Mouse (Mus musculus) embryonic facial prominence, embryonic 10.5 days (tissue): ENCODE measurements around the gene Letmd1. TPM values are rescaled to one million over a fixed set of nuclear protein-coding genes. Genes with fewer than 3 reads are reported as not detected.

Experiments
- DNase-seq: peaks from one replicate; pipeline ENCODE4 v3.0.0-alpha.2; 2017; ENCODE audit warnings: low spot score
- H3K27ac ChIP-seq: fragments of 300-500 bp; sonication (generic); replicated peaks from 2 replicates; pipeline ENCODE4 v1.5.1; 2016; ENCODE audit warnings: mild to moderate bottlenecking
- H3K27me3 ChIP-seq: fragments of 300-500 bp; sonication (generic); replicated peaks from 2 replicates; pipeline ENCODE4 v1.6.1; 2016; ENCODE audit warnings: low read depth, mild to moderate bottlenecking; ENCODE audit not compliant: poor library complexity, severe bottlenecking
- H3K36me3 ChIP-seq: fragments of 300-500 bp; sonication (generic); replicated peaks from 2 replicates; pipeline ENCODE4 v1.6.1; 2016; ENCODE audit warnings: mild to moderate bottlenecking, moderate library complexity
- H3K4me1 ChIP-seq: fragments of 300-500 bp; sonication (generic); 2 replicates; pipeline ENCODE4 v1.6.1; 2016
- H3K4me3 ChIP-seq: fragments of 300-500 bp; sonication (generic); 2 replicates; pipeline ENCODE4 v1.5.1; 2016; ENCODE audit warnings: mild to moderate bottlenecking, moderate library complexity
- H3K9me3 ChIP-seq: fragments of 300-500 bp; sonication (generic); 2 replicates; pipeline ENCODE4 v1.6.1; 2016; ENCODE audit warnings: mild to moderate bottlenecking
- WGBS: fragments of 180-500 bp; shearing (Covaris S2); methylation state at CpG from one replicate; pipeline ENCODE4 v1.1.7; 2016; 5-methylcytosine and 5-hydroxymethylcytosine counted together
- polyA plus RNA-seq: library from polyadenylated mRNA; unstranded; fragments of >200 nt; fragmentation: Nextera tagmentation; extraction: Ambion mirVana; gene quantifications from 2 replicates; pipeline ENCODE4 v1.2.1, GENCODE M21; 2016

The Letmd1 gene
- polyA plus RNA-seq, 1 experiment from 2014 or later: 38.6 TPM

DNA sequence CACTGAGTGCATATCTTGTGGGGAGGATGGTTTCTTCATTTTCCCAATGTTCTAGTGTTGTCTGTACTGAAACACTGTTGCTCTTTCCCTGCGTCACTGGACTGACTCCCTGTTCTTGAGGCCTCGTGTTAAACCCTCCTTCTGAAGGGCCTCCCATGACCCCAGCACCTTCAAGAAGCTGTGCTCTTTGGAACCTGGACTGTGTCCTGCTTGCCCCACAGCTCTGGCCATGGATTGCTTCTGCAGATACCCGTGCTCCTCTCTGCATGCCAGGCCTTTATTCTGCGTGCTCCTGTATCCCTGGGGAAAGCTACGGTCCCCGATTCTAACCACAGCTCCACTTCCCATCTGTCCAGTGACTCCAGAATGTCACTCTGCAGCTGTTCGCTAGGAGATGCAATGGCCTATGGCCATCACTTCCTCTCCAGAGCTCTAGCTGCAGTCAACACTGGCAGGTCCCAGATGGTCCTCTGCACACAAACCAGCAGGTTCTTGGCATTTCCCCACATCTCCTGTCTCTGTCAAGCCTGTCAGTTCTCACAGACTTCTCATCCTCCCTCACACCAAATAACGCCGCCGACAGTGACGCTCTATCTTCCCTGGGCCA lies 38.8 kb upstream of the Letmd1 start:
- Histone ChIP-seq H3K27me3 (peaks cover 19% of the 10 kb centered on the region), H3K4me3 (no peak overlapping the region), H3K4me1 (no peaks in the 10 kb centered on the region), H3K36me3 (no peaks in the 10 kb centered on the region), H3K27ac (no peak overlapping the region), H3K9me3 (no peaks in the 10 kb centered on the region)
- DNase-seq: no peak
- WGBS: 83% methylated on average over 11 of the region's 11 CpGs

DNA sequence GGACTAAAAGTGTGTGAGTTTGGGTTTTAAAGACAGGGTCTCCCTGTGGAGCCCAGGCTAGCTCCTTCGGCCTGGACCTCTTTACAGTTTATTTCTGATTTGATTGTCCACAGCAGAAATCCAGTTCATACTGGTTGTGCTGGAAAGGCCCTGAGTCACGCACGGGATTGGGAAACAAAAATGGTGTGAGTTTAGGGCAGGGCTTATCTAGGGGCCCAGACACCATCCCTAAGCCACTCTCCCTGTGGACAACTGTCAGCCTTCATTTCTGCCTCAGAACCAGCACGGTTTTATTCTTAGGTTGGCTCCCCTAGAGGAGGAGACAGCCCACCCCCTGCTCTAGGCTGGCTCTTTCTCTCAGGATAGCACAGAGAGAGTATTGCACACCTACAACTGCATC lies 35.6 kb upstream of the Letmd1 start:
- Histone ChIP-seq H3K4me3 (no peak overlapping the region), H3K9me3 (no peaks in the 10 kb centered on the region), H3K36me3 (no peaks in the 10 kb centered on the region), H3K27me3 (no peaks in the 10 kb centered on the region), H3K27ac (no peak overlapping the region), H3K4me1 (no peaks in the 10 kb centered on the region)
- no peak for DNase-seq
- WGBS: 73% methylated on average over 4 of the region's 4 CpGs

DNA sequence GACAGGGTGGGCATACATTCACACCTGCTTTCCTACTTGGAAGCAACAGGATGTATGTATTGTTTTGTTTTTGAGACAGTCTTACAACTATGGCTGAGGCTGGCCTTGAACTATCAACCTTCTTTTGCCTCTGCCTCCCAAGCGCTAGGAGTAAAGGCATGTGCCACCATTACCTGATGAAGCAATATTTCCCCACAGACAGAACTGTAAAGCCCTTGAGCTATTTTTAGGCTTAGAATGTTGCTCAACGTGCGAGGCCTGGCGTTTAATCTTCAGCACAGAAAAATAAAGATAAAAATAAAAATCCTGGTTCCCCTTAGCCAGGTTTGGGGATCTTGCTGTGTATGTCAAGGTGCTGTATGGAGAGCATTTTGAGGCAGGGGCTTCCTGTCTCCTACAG lies 32.7 kb upstream of the Letmd1 start:
- DNase-seq: no peak
- 89% methylated on average over 4 of the region's 4 CpGs for WGBS
- 0 out of 2 replicates have a peak, but pooled peaks cover 4% of the 10 kb centered on the region for H3K4me1 ChIP-seq
- H3K4me3 ChIP-seq: no peak overlapping the region
- no peaks in the 10 kb centered on the region for H3K27me3 ChIP-seq
- no peak overlapping the region for H3K27ac ChIP-seq
- no peaks in the 10 kb centered on the region for H3K9me3 ChIP-seq
- no peaks in the 10 kb centered on the region for H3K36me3 ChIP-seq

DNA sequence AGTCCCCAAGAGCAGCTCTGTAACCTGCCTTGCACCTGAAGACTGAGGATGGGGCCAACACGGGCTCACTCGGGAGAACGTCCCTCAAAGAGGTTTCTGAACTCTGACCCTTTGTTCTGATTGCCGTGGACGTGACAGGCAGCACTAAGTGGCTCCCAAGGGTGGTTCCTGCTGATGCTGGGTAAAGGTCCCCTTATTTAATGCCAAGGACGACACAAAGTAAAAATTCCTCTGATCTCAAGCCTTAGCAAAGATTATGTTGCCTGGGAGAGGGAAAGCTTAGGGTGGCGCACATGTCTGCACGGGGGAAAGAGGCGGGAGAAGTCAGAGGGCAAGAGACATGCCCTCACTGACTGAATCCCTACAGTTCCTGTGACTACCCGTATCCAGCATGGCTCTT lies 32.3 kb upstream of the Letmd1 start:
- H3K36me3 ChIP-seq: no peaks in the 10 kb centered on the region
- DNase-seq: no peak
- 0 out of 2 replicates have a peak, but pooled peaks cover 4% of the 10 kb centered on the region for H3K4me1 ChIP-seq
- no peaks in the 10 kb centered on the region for H3K9me3 ChIP-seq
- no peak overlapping the region for H3K27ac ChIP-seq
- 73% methylated on average over 10 of the region's 10 CpGs for WGBS
- H3K4me3 ChIP-seq: no peak overlapping the region
- no peaks in the 10 kb centered on the region for H3K27me3 ChIP-seq

DNA sequence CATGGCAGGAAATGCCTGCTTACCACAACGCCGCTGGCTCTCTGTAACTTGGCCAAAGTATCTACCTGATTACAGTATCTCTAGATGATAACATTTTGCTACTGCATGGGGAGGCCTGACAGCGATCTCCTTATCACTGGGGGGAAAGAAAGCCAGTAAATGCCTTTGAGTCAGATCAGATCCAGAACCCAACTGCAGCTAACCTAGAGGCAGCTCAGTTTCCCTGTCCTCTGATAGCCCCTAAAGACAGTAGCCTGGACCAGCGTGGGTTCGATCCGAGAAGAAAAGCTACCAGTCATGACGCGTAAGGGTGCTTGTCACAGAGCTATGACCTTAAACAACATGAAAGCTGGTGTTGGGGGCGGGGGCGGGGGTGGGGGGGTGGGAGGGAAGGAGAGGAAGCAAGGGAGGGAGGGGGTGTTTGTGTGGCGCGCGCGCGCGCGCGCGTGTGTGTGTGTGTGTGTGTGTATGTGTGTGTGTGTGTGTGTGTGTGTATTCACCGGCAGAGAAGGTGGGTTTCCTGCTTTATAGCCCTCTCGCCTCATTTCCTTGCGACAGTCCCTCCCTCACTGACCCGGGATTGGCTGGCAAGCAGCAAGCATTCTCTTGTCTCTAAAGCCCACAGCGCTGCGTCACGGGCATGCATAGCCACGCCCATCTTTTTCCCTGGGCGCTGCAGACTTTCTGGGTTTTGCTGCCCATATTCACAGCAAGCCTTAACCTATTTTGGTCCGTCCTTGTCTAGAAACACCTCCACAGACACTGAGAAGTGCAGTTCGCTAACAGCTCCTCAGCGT lies 25.5 kb upstream of the Letmd1 start:
- peak overlapping the region; percentile 82 for H3K27ac ChIP-seq
- H3K4me3 ChIP-seq: peak overlapping the region; percentile 61
- 8% methylated on average over 21 of the region's 31 CpGs for WGBS
- H3K27me3 ChIP-seq: no peaks in the 10 kb centered on the region
- DNase-seq: peak; percentile 91
- peaks cover 16% of the 10 kb centered on the region for H3K4me1 ChIP-seq
- no peaks in the 10 kb centered on the region for H3K36me3 ChIP-seq
- H3K9me3 ChIP-seq: no peaks in the 10 kb centered on the region

DNA sequence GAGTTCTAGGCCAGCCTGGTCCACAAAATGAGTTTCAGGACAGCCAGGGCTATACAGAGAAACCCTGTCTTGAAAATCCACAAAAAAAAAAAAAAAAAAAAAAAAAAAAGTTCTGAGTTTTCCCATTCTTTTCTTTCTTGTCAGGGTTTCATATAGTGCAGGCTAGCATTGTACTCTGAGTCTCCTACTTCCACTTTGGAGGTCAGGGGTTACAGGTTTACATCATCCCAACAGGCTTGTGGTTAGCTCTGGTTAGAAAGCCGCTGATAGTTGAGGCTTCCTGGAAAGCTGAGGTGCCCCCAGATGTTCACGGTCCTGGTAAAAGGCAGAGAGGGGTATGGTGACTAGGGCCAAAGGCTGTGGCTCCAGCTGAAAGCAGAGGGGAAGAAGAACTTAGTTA lies 21.9 kb upstream of the Letmd1 start:
- H3K4me1 ChIP-seq: peaks cover 12% of the 10 kb centered on the region
- WGBS: 76% methylated on average over 2 of the region's 2 CpGs
- no peaks in the 10 kb centered on the region for H3K9me3 ChIP-seq
- H3K27me3 ChIP-seq: no peaks in the 10 kb centered on the region
- no peak overlapping the region for H3K27ac ChIP-seq
- no peaks in the 10 kb centered on the region for H3K36me3 ChIP-seq
- no peak overlapping the region for H3K4me3 ChIP-seq
- DNase-seq: no peak

DNA sequence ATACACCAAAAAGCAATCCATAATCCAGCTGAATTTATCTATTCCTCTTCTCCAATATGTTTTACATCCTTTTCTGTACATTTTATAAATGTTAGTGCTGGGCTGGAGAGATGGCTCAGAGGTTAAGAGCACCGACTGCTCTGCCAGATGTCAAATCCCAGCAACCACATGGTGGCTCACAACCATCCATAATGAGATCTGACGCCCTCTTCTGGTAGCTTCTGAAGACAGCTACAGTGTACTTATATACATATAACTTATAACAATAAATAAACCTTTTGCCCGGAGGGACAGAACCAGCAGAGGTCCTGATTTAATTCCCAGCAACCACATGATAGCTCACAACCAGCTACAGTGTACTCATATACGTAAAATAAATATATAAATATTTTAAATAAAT lies 20.3 kb upstream of the Letmd1 start:
- Histone ChIP-seq H3K9me3 (no peaks in the 10 kb centered on the region), H3K27me3 (no peaks in the 10 kb centered on the region), H3K27ac (no peak overlapping the region), H3K4me3 (no peak overlapping the region), H3K4me1 (peaks cover 8% of the 10 kb centered on the region), H3K36me3 (no peaks in the 10 kb centered on the region)
- 74% methylated on average over 4 of the region's 4 CpGs for WGBS
- DNase-seq: no peak

DNA sequence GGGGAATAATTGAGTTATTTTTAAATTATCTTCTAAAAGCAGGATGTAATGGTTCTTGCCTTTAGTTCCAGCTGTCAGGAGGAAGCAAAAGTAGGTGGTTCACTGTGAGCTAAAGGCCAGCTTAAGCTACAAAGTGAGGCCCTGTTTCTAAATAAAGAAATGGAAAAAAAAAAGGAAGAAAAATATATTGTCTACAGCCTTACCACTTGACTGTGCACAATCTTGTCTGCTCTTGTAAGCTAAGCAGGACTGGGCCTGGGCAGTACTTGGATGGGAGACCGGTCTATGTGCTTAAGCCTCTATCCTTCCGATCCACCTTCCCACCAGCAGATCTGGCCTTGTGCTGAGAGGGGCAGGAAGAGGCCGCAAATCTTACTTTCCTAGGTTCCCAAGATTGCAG lies 19.3 kb upstream of the Letmd1 start:
- no peak overlapping the region for H3K27ac ChIP-seq
- no peaks in the 10 kb centered on the region for H3K36me3 ChIP-seq
- no peak overlapping the region for H3K4me3 ChIP-seq
- no peaks in the 10 kb centered on the region for H3K4me1 ChIP-seq
- no peak for DNase-seq
- 87% methylated on average over 3 of the region's 3 CpGs for WGBS
- H3K27me3 ChIP-seq: no peaks in the 10 kb centered on the region
- H3K9me3 ChIP-seq: no peaks in the 10 kb centered on the region

DNA sequence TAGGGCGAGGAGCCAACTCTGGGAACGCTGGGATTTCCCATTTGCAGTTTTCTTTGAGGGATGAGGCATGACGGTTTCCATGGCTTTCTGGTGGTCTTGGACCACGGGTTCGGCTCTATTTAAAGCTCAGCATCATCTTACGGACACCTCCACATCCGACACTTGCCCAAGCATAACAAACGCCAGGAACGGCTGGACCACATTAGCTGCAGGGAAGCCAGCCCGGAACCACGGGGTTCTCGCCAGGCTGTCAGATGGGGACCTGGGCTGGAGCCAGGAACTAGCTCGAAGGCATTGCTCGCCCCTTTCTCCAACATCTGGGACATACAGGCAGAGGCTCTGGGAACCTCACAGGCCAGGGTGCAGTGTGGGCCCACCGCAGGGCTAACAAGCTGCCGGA lies 17.6 kb upstream of the Letmd1 start:
- H3K27ac ChIP-seq: no peak overlapping the region
- 68% methylated on average over 16 of the region's 16 CpGs for WGBS
- DNase-seq: no peak

DNA sequence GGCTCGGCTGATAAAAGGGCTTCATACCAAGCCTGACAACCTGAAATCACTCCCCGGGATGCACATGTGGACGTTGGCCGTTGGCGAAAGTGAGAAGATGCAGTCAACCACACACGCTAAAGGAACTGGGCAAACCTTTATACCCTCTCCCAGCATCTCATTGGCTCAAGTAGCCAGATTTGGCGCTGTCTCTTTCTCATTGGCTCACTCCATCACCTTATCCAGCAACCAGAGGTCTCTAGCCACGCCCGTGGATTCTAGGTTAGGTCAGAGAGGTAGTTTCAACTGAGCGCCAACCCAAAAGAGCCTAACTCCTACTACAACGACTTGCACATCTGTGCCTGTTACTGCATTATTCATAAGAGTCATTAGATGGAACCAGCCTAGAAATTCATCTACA lies 16.3 kb upstream of the Letmd1 start:
- DNase-seq: no peak
- Histone ChIP-seq H3K9me3 (no peaks in the 10 kb centered on the region), H3K27me3 (0 out of 2 replicates have a peak, but pooled peaks cover 4% of the 10 kb centered on the region), H3K4me3 (no peak overlapping the region), H3K4me1 (peaks cover 9% of the 10 kb centered on the region), H3K36me3 (no peaks in the 10 kb centered on the region), H3K27ac (no peak overlapping the region)
- 85% methylated on average over 11 of the region's 11 CpGs for WGBS

More for the DNA sequence above, 17.6 kb upstream of the Letmd1 start:
- H3K4me3 ChIP-seq: no peak overlapping the region
- H3K36me3 ChIP-seq: no peaks in the 10 kb centered on the region
- 0 out of 2 replicates have a peak, but pooled peaks cover 2% of the 10 kb centered on the region for H3K27me3 ChIP-seq
- H3K4me1 ChIP-seq: peaks cover 1% of the 10 kb centered on the region; the same call in 1 of the 2 replicates
- H3K9me3 ChIP-seq: no peaks in the 10 kb centered on the region

DNA sequence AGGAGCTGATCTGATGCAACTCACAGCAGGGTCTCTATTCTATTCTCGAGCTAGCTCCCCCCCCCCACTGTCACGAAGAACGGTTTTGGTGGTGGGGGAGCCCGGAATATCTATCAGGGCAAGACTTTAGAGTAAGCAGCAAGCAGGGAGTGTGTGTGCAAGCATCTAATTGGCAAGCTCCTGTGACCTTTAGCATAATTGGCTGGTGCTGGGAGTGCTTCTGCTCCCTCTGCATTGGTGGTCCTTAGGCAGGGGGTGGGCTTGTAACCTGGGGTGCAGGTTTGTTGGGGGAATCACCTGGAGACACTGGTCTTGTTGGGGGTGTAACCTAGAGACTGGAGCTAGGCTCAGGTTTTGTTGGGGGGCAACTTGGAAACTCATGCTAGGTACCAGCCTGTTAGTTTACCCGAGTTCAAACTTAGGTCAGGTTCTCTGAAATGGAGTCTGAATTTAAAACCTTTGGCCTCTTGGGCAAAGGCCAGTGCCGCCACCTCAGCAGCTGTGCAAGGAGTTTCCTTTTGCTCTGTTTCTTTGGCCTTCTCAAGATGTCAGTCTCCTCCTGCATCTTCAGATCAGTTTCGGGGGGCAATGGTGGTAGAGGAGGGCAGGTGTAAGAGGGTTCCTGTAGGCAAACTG lies 12.3 kb upstream of the Letmd1 start:
- Histone ChIP-seq H3K4me1 (peaks cover 18% of the 10 kb centered on the region), H3K4me3 (no peak overlapping the region), H3K27ac (no peak overlapping the region), H3K36me3 (no peaks in the 10 kb centered on the region), H3K9me3 (no peaks in the 10 kb centered on the region), H3K27me3 (peaks cover 24% of the 10 kb centered on the region)
- DNase-seq: no peak
- 60% methylated on average over 7 of the region's 7 CpGs for WGBS

DNA sequence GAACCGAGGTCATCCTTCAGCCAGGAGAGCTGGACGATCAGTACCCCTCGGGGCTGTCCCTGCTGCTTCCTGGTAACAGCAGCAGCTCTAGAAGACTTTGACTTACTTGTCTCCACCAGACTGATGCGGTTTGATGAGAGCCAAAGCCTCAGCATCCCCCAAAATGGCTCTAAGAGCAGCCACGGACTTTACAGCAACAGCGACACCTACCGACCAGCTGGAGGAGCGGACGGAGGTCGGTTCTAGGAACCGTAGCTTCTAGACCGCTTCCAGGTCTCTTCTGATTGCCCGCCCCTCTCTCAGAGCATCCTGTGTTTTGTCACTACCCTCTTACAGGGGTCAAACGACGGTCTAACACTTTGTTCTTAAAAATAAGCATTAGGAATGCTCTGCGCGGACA lies 11.5 kb upstream of the Letmd1 start:
- Histone ChIP-seq H3K4me3 (no peak overlapping the region), H3K27ac (no peak overlapping the region), H3K4me1 (peaks cover 18% of the 10 kb centered on the region), H3K27me3 (peaks cover 24% of the 10 kb centered on the region), H3K36me3 (no peaks in the 10 kb centered on the region), H3K9me3 (no peaks in the 10 kb centered on the region)
- peak; percentile 84 for DNase-seq
- 8% methylated on average over 17 of the region's 17 CpGs for WGBS

DNA sequence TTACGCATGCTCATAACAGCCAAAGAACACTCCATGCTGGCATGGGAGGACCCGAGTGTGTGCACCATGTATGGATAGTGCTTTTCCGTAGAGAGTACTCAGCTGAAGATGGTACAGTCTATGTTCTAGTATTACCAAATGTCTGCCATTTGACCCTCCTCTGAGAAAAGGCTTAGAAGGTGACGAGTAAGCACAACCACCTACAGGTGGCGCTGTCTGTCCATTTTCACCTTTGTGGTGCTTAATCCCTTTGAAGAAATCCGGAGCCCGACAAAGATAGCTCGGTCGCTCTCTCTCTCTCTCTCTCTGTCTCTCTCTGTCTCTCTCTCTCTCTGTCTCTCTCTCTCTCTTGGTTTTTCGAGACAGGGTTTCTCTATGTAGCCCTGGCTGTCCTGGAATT lies 10.8 kb upstream of the Letmd1 start:
- Histone ChIP-seq H3K36me3 (no peaks in the 10 kb centered on the region), H3K27ac (no peak overlapping the region), H3K27me3 (peaks cover 24% of the 10 kb centered on the region), H3K9me3 (no peaks in the 10 kb centered on the region), H3K4me3 (no peak overlapping the region), H3K4me1 (peaks cover 18% of the 10 kb centered on the region)
- peak; percentile 65 for DNase-seq
- WGBS: 48% methylated on average over 10 of the region's 10 CpGs
